Mouse (Mus musculus) ES-Bruce4 (cell line): ENCODE results near the gene Catsper2.

ENCODE experiments used
- CTCF ChIP-seq: IDR thresholded peaks from one replicate; pipeline ENCODE4 v1.8.1; 2011; ENCODE audit warnings: low read depth, low read length
- EP300 ChIP-seq: IDR thresholded peaks from 2 replicates; pipeline ENCODE4 v1.6.1; 2011; ENCODE audit warnings: low read depth, low read length; ENCODE audit not compliant: insufficient read depth
- POLR2A ChIP-seq: IDR thresholded peaks from one replicate; pipeline ENCODE4 v1.8.1; 2011; ENCODE audit warnings: low read length; ENCODE audit not compliant: insufficient read depth

- TF ChIP-seq POLR2A (no peak), EP300 (no peak), CTCF (no peak)
Observed at GRCm38 (mm10) chr2:121444178-121444577, 30.6 kb upstream of the Catsper2 start, which contains the start of gene Ell3.
